Mouse (Mus musculus) adrenal gland, postnatal 14 days (tissue): ENCODE measurements at regions not wholly inside any gene's neighbourhood (a gene's known extent, or its start where the extent isn't known, plus 50 kb on each side); places are given as distances from the start of the nearest gene placed in this dataset.

Experiments
- DNase-seq: peaks from one replicate; pipeline ENCODE4 v3.0.0; 2021; ENCODE audit warnings: mixed read lengths

- DNase-seq = no peak
Observed at GRCm38 (mm10) chr12:106607655-106608337, 597.8 kb downstream of the Vrk1 start.

- DNase-seq = no peak
Observed at GRCm38 (mm10) chr12:106618684-106619083, 608.7 kb downstream of the Vrk1 start.

DNA sequence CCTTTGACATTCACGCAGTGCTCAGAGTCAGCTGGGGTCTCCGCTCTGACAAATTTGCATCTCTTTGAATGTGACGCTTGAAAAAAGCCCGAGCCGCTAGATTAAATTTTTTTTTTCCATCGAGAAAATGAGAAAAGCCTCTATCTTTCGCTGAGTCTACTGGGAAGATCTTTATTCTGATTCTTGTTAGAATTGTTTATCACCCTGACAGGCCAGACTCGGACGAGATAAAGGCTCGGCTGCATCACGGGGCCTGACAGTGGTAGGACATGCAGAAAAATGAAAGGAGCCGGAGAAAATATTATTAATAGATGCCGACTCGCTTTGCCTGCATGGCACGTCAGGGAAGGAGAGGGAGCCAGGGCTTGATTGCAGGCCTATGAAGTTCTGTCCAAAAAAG, 616.8 kb downstream of the Vrk1 start:
- no peak for DNase-seq

DNA sequence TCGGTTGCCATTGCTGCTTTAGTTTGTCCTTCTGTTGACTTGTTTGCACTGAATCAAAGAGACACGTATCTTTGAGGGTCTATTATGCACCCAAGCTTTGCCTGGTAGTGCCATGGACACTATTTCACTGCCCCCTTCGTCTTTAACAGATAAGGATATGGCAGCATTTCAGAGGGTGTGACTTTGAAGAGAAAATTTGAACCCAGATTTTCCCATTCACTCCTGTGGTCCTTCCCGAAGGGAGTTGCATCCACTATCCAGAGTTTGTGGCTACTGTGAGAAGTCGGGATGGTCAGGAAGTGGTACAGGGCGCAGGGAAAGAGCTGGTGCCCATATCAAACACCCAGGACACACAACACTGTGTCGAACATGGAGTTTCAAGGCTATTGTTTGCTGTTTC, 622.5 kb downstream of the Vrk1 start:
- DNase-seq = no peak

GRCm38 (mm10) chr12:106633096-106633495, 623.1 kb downstream of the Vrk1 start:
- DNase-seq = peak; percentile 69

- DNase-seq = no peak
Observed at GRCm38 (mm10) chr12:106658317-106658716, 648.3 kb downstream of the Vrk1 start.

GRCm38 (mm10) chr12:106673232-106673766, 663.3 kb downstream of the Vrk1 start:
- DNase-seq = no peak

DNA sequence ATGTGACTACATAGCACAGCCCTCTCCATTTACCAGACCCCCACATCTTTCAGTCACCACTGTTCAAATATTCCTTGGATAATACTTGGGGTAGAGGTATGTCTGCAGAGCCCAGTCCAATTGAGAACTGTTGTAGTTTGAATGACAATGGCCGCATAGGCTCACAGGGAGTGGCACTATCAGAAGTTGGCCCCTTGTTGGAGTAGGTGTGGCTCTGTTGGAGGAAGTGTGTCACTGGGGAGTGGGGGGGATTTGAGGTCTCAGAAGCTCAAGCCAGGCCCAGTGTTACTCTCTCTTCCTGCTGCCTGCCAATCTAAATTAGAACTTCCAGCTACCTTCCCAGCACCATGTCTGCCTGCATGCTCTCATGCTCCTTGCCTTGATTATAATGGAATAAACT, 664.7 kb downstream of the Vrk1 start:
- no peak for DNase-seq

- DNase-seq = no peak
Observed at GRCm38 (mm10) chr12:106676136-106676535, 666.1 kb downstream of the Vrk1 start.

DNA sequence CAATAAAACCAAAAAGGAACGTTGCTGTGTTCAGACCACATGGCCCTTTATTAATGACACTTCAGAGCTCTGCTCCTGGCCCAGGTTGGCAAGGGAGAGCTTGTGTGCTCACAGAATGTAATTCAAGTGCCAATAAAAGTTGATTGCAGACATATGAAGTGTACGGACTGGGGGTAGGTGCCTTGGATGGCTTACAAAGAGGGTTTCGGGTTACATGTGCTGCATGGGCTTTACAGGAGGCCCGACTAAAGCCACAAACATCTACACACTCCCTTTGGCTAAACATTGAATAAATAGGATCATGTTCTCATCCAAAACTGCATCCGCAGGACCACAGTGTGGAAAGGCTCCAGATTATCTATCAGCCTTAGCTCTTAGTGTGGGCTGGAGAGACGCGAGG, 666.5 kb downstream of the Vrk1 start:
- DNase-seq = no peak

- DNase-seq = no peak
Observed at GRCm38 (mm10) chr12:106685986-106686385, 676.0 kb downstream of the Vrk1 start.

GRCm38 (mm10) chr12:106687751-106688150, 677.7 kb downstream of the Vrk1 start:
- no peak for DNase-seq

DNA sequence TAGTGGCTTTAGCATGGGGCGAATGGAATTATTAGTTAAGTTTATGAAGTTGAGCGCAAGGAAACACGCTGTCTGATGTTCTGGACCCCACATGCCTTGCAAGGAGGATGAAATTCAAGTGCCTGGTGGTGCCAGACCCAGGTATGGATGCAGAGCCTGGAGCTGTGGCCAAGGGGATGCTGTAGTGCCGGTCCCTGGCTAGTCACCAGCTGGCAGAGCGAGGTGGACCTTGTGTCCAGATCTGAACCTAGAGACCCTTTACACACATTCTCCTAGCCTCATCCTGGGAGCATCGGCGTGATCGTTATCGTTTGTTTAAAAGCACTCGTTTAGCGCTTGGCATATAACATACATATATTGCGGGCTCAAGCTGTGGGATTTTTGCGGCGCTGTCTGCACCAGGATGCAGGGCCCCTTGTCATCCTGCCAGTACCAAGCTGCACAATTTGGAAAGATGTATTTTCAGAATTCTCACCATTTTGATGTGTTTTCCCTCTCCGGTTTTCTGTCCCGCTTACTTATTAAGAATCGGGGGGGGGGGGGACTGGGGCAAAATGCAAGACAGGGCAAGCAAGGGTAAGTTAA, 678.2 kb downstream of the Vrk1 start:
- DNase-seq = no peak

GRCm38 (mm10) chr12:106702958-106703357, 692.9 kb downstream of the Vrk1 start:
- DNase-seq = no peak

GRCm38 (mm10) chr12:106721271-106722009, 711.4 kb downstream of the Vrk1 start:
- no peak for DNase-seq

GRCm38 (mm10) chr12:106722010-106722362, 712.0 kb downstream of the Vrk1 start:
- DNase-seq = no peak

DNA sequence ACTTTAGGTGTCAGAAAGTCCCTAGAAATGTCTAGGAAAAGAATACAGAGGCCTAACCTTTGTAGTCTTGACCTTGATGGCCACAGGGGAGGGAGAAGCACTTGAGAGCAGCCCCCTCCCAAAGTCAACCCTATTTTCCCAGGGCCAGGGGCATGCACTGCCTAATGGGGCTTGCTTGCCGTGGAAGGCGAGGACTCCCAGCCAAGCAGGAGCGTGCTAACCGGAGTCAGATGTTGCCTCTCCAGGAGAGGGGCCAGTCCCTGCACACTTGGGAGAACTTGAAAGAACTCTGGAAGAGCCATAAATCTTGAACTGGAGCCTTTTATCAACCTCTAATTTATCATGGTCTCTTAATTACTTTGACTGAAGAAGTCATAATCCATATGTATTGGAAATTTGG, 712.7 kb downstream of the Vrk1 start:
- no peak for DNase-seq

GRCm38 (mm10) chr12:106726920-106727319, 716.9 kb downstream of the Vrk1 start:
- no peak for DNase-seq

DNA sequence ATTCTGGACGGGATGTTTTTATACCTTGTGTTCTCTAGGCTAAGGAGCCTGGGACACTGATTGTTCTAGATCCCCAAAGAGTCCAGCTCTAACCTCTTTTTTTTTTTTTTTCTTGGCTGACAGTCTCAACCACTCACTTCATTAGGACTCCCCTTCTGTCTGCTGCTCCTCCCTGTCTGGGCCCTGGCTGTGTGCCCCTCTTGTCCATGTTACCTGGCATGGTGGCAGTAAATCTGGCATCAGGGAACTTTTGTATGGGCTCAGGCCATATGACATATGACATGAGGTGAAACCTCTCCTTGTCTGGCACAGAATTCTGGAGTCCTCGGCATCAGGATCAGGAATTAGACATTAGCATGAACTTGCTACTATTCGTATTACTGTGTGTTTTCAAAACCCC, 717.5 kb downstream of the Vrk1 start:
- no peak for DNase-seq

DNA sequence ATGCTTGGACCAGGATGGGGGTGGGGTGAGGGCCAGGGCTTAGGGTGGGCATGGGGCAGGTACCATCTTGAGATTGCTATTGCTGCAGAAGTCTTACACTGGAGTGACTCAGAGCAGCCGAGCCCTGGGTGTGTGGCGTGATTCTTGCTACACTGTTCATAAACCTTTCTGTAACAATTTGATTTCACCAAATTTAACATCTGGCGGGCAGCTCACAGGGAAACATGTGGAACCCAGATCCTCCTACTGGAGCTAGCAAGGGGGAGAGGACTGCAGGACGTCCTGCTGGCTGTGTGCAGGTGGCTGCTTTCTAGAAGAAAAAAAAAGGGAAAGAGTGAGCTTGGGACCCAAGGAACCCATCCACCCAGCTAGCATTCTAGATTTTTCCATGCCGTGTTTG, 719.7 kb downstream of the Vrk1 start:
- DNase-seq = no peak

DNA sequence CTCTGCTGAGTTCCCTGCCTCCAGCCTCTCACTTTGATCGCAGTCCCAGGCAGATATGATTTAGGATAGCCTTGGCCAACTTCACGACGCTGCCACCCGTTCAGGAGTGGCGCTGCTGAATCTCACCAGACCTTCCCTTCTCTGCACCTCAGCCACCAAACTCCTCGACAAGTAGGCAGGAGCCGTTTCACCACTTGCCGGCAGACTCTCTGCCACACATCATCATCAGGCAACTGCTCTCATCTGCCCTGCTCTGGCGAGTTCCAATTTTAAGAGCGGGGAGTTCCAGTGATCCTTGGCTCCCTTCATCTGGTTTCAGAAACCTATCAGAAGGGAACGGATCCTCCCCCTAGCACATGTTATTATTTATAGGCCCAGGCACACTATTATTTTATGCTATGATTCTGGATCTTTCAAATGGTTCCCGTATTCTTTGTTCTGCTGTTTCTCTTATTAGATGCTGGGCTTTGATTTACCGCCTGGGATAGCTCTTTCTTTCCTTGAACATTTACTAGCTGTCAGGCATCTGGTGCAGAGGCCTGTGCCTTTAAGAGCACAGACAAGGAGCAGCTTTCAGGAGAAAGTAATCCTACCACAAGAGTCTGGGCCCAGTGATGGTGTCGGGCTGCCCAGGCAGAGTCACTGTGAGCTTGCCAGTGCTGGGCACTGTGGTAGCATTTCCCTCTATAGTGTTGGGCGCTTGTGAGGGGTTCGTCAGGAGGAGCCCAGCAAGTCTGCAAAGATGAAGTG, 722.3 kb downstream of the Vrk1 start:
- DNase-seq = no peak

DNA sequence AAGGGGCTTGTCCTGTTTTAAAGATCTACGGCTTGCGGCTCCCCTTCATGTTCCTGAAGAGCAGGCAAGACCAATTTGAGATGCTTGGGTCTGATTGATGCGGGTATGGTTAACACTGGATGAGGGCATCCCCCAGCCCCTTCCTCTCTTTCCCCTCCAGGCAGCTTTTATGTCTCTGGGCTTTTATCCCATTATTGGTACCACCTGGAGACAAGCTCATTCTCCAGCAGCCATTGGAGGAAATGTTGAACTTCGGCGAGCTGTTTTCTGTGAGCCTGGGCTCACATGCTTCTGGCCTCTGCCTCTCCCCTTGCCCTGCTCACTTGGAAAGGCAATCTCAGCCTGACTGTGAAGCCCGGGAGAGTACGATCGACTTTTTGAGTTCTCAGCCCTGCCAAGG, 738.7 kb downstream of the Vrk1 start:
- no peak for DNase-seq

DNA sequence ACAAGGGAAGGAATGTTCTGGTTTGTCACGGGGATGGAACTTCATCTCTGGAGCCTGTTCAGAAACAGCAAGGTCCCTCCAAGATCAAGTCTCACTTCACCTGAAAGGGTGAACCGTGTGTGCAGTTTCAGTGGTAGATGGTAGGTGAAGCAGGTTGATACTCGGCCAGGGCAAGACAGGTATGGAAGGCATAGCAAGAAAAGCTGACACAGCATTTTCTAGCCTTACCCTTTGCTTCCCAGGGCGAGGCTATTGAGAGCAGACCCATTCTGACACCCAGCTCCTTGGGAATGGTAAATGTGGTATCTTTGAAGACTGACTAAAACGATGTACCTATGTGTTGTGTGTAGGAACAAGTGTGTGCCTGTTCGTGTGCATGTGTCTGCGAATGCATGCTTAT, 724.9 kb upstream of the 3110018I06Rik start:
- no peak for DNase-seq
